Mouse (Mus musculus) v-Abl transformed pro-B cells (cell line): ENCODE measurements around the gene Cyb561d1.

ENCODE experiments used
- in situ Hi-C, 2 experiments: fragments of 400-800 bp; cut with MboI; formaldehyde crosslinking; loops; one replicate each; pipeline ENCODE4 v1.15.1; 2025; ENCODE audit not compliant: unreplicated experiment in 2 of 2

Cyb561d1 gene

GRCm38 (mm10) chr3:108205601-108206000 lies 4.6 kb upstream of the Cyb561d1 start:
- in situ Hi-C loops: loop anchor here in 1 of 2 experiments (5.0 kb wide), 1 partner anchor 177 kb away; the partner anchor contains the start of gene Psrc1

- in situ Hi-C loops: loop anchor here (5.0 kb wide), 1 partner anchor 37 kb away; no protein-coding TSS in a partner anchor
Measured at GRCm38 (mm10) chr3:108204470-108204869, 3.5 kb upstream of the Cyb561d1 start.

GRCm38 (mm10) chr3:108203621-108204325 lies 2.8 kb upstream of the Cyb561d1 start:
- in situ Hi-C loops: loop anchor here (5.0 kb wide), 1 partner anchor 36 kb away; no protein-coding TSS in a partner anchor

DNA sequence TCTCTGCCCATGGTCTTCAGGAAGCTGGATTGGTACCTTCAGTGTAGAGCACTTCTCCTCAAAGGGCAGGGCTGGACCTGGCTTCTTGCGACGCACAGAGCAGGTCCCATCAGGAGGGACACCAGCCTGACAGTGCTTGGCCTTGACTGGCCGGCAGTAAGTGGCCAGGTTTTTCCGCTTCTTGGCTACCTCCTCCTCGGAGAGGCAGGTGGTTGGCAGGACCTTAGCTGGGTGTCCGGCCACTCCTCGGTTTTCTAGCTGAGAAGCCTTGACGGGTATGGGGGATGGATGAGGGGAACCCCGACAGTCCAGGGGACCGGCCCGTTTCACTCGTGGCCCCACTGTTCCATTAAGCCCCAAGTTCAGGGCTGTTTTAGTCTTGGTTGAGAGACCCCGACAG lies 2.2 kb upstream of the Cyb561d1 start:
- in situ Hi-C loops: loop anchor here (5.0 kb wide), 1 partner anchor 36 kb away; no protein-coding TSS in a partner anchor

DNA sequence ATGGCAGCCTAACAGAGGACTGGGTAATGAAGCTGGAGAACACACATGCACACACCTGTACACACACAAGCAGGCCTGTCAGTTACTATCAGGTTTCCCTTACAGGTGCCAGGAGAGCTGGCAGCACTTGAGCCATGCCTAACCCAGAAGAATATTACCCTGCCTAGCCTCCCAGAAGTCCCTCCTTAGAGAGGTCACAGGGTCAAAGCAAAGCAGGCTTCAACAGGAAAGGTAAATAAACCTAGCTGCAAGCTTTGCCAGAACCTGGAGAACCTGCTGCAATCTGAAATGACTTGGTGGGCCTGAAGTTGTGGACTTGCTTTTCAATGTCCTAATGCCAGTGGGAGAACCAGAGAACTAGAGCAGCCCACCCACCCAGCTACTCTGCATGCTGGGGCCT lies 1.5 kb upstream of the Cyb561d1 start:
- in situ Hi-C loops: loop anchor here (5.0 kb wide), 1 partner anchor 35 kb away; no protein-coding TSS in a partner anchor

DNA sequence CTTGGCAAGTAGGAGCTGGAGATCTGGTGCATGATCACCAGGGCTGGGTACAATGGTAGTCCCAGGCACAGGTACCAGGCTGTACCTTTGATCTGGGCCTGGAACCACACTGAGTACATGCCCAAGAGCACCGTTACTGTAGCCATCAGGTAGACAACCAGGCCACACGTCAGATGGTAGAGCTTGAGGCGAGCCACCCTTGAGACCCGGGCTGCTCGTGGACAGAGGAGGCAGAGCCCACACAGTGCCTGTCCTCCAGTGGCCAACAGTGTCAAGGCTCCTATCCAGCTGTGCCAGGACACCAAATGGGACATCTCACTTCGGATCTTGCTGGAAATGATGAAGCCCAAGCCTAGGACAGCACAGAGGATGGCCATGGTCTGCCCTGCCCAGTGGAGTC lies 1.8 kb downstream of the Cyb561d1 start:
- in situ Hi-C loops: no loop called here

DNA sequence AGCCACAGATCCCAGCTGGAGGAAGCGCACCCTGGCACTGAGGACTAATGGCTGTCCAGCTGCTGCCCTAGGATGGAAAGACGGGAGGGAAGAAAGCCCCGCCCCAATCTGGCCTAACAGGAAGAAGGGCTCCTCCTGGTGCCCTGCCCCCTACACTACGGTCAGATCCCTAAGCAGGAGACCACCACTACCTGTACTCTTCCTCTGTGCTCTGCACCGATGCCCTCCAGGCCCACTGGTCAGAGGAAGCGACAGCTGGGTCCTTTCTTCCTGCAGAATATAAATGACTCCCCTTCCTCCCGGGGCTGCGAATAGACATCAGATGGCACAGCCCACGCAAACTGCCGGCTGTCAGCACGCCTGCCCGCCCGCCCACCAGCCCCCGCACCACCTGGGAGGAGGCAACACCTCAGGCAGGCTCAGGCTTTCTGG lies 3.9 kb downstream of the Cyb561d1 start:
- in situ Hi-C loops: no loop called here

DNA sequence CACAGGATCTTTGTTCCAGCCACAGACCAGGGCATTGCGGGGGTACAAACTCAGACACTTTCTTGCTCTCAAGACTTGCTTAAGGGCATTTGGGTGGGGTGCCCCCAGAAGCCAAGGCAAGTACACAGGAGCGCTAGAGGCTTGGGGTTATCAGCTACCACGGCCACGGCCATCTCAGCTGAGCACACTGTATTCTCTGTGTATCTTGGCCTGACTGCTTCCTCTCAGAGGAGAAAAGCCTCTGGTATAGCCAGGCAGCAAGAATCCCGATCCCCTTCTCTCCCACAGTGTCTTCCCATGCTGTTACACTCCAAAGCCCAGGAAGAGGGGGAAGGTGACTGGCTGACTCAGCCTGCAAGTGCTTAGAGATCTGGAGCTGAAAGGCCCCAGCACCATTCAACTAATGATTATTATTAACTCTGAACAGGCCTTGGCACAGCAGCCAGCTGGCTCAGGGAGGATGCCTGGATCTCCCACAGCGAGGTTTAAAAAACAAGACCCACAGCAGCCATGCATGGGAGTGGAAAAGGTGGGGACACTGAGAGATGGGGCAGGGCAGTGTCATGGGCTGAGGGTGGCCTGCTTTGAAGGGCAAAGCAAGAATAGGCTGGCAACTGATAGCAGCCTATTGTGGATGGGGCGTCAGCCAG lies 4.9 kb downstream of the Cyb561d1 start:
- in situ Hi-C loops: no loop called here

GRCm38 (mm10) chr3:108195287-108195686 lies 5.7 kb downstream of the Cyb561d1 start:
- in situ Hi-C loops: no loop called here

- in situ Hi-C loops: no loop called here
Measured at GRCm38 (mm10) chr3:108193686-108194085, 7.3 kb downstream of the Cyb561d1 start.

DNA sequence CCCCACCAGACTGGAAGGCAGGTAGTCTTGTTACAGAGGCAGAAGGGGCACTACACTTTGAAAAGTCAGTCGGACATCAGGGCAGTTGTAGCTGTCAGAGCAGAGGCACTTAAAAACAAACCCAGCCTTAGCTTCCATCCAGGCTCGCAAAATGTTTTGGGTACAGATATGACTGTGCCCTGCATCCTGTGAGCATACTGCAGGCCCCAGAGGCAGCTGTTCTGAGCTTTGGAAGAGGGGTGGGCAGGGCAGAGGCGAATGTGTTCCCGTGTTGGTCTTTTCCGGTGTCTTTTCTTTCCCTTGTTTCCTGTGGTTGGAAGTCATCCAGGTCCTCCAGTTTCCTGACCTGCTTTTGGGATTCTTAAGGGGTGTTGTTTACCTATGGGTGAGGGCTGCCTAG lies 11.1 kb downstream of the Cyb561d1 start:
- in situ Hi-C loops: no loop called here

DNA sequence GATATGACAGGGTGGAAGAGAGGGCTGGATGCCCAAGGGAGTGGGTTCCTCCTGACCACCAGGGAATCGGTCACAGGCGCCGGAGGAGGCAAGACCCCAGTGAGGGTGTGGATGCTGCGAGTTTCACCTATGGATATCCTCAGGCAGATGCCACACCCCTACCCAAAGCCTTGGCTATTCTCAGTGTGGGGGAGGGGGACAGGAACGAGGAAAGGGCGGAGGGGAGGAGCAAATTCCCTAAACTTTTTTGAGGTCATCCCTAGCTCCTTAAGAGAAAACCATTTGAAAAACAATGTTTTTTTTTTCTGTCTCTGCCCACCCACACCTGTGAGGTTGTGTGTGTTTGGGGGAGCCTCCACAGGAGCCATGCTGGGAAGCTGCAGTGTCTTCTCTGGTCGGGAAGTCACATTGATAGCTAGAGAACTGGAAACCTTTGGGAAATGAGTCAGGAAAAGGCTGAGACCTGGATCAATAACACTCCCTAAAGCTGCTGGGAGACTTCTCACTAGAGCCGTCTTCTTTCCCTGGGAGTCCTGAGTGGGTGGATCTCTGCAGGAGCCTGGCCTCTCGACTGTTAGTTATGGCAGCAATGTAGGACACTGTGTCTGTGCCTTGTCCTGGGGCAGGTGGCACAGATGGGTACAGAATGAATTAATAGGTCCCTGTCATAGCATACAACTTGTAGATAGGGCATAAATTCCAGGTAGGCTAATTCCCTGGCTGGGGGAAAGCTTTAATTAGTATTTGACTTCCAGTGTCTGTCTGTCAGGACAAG lies 12.1 kb downstream of the Cyb561d1 start:
- in situ Hi-C loops: no loop called here

DNA sequence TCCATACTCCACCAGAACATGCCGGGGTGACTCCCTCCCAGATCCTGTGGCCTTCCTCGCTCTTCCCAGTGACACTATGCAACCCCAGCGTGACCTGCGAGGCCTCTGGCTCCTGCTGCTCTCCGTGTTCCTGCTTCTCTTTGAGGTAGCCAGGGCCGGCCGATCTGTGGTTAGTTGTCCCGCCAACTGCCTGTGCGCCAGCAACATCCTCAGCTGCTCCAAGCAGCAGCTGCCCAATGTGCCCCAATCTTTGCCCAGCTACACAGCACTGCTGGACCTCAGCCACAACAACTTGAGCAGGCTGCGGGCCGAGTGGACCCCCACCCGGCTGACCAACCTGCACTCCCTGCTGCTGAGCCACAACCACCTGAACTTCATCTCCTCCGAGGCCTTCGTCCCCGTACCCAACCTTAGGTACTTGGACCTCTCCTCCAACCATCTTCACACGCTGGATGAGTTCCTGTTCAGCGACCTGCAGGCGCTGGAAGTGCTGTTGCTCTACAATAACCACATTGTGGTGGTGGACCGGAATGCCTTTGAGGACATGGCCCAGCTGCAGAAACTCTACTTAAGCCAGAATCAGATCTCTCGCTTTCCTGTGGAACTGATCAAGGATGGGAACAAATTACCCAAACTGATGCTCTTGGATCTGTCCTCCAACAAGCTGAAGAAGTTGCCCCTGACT lies 13.8 kb downstream of the Cyb561d1 start:
- in situ Hi-C loops: no loop called here

DNA sequence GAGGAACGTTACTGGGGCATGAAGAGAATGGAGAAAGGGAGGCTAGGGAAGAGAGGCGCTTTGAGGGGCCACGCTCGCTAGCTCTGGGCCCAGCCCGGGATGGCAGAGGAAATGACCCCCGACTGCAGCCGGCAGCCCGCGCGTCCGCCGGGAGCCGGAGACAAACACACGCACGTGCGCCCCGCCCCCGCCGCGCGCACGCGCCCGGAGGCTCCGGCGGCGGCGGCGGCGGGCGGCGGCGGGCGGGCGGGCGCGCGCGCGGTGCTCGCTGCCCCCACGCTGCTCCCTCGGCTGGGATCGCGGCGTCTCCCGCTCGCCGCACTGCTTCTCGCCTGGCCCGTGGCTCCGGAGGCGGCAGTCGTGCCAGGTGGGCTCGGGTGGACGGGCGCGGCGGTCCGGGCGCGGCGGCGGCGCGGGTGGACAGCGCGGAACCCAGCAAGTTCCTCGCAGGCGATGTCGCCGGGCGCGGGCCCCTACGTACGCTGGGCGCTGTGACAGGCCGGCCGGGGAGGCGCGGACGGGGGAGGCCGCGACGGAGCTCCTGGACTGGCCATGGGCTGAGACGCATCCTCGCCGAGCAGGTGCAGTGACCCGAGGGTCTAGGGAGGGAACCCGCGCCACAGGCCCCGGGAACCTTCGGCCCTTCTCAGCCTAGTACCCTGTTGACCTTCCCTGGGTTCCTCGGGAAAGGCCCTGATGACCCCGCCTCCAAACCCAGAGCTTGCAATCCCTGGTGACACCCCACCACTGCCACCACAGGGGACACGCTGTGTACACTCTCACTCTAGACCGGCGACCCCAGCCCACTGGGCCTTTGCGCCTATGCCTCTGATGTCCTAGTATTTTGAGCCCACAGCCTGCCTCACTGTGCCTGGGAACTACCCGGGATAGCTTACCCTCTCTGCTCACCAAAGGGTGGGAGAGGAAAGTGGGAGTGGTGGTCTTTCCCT lies 14.6 kb downstream of the Cyb561d1 start, which contains the start of gene Amigo1:
Amigo1 (plus strand) TSS at position 238 of the 950 bp plus-strand sequence.
- in situ Hi-C loops: no loop called here

DNA sequence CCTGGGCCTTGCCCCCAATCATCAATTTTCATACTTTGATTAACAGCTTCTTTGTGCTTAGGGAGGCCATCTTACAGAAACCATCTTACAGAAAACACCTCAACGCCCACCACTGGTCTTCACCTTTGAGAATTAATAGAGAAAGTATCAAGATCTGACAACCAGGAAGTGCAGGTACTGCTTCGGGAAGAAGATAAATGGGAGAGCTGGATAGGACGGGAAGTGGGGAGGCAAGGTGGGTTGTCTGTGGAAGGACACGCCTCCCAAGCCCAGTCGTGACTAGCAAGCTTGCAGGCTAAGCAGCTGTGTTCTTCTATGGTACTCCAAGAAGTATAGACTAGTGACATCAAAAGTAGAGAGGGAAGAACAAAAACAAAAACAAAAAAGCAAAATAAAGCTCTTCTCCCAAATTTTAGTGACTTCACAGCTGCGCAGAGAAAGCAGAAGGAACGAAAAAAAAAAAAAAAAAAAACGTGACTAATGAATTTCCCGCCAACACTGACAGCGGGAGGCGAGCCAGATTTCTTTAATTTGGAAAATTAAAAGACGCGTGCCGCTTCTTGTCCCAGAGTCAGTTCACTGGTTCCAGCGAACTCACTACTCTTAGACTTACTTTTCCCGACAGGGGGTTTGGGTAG lies 15.4 kb downstream of the Cyb561d1 start:
- in situ Hi-C loops: no loop called here

DNA sequence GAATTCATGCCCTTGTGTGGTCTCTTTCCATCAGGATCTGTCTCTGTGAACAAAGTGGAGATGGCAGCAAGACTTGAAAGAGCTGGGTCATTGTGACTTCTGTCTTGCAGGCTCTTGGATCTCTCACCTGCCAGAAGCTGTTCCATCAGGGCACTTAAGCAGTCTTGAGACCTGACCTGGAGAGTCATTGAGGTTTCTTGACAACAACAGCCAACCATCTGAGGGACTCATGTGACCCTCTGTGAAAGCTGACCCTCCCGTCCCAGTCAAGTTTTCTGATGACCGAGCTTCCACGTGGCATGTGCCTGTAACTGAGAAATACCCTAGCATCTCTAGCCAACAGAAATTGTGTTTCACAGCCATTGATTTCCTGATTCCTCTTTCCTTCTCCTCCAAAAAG lies 16.3 kb downstream of the Cyb561d1 start:
- in situ Hi-C loops: no loop called here

DNA sequence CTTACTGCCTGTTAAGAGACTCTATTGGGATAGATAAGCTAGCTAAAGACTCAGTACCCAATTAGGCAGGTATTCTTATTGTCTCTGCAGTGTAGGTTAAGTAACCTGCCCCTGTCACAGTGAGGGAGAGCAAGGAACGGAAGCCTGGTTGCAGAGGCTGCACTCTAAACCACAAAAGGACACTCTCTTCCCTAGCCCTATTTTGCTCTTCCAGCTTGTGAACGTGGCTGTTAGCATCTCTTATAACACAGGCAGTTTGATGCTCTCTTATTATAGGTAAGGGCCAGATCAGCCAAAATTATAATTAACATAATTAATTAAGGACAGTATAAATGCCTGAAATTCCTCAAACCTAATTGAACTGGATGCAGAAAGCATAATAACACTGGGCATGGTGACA lies 20.5 kb downstream of the Cyb561d1 start:
- in situ Hi-C loops: no loop called here

DNA sequence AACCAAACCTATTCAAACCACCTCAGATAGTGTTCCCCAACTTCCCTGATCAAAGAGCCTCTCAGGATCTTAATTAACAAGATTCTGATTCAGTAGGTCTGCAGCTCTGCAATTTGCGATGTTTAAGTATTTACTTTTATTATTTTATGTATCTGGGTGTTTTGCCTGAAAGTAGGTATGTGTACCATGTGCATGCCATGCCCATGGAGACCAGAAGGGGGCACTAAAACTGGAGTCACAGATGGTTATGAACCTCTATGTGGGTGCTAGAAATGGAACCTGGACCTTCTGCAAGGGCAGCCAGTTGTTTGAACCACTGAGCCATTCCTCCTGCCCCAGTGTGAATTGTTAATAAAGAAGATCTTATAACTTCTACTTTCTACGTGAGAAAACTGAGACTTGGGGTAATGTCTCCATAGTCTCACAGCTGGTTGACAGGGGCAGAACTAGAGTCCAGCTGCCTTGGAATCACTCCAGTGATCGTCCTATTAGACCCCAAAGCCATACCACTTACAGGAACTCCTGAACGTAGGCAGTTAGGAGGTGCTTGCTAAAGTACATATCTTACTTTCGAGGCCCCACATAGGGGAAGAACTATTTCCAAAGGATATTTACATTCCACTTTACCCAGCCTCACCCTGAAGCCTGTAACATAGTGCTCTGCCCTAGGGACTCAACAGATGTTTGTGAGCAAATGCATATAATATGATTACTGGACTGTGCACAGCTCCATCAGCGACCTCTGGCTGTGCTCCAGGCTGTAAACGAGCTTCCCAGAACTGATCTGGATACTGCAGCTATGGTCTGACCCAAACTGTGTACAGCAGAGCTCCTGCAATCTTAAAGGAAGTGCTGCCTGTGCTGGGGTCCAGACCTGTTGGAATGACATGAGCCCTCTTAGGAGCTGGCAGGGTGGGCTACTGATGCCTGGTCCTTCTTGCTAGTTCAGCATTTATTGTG lies 22.0 kb downstream of the Cyb561d1 start:
- in situ Hi-C loops: no loop called here
